Mouse (Mus musculus) NIH3T3 (cell line): Measurements from ENCODE around the gene Mical2.

Source experiments
- DNase-seq: peaks from one replicate; pipeline ENCODE4 v3.0.0-alpha.2; 2012; ENCODE audit warnings: low read depth

The Mical2 gene

GRCm38 (mm10) chr7:112318306-112318705, 92.7 kb downstream of the Mical2 start:
- no peak for DNase-seq

GRCm38 (mm10) chr7:112319419-112319818, 93.8 kb downstream of the Mical2 start:
- DNase-seq: peak; percentile 64

GRCm38 (mm10) chr7:112320052-112320730, 94.5 kb downstream of the Mical2 start:
- DNase-seq: no peak

GRCm38 (mm10) chr7:112321798-112322794, 96.4 kb downstream of the Mical2 start:
- DNase-seq: no peak

GRCm38 (mm10) chr7:112324577-112324976, 98.9 kb downstream of the Mical2 start:
- DNase-seq: no peak

GRCm38 (mm10) chr7:112326852-112327251, 101.2 kb downstream of the Mical2 start:
- no peak for DNase-seq

GRCm38 (mm10) chr7:112328969-112329368, 103.3 kb downstream of the Mical2 start:
- DNase-seq: peak; percentile 76

GRCm38 (mm10) chr7:112329496-112329895, 103.8 kb downstream of the Mical2 start:
- peak; percentile 25 for DNase-seq

GRCm38 (mm10) chr7:112330935-112331334, 105.3 kb downstream of the Mical2 start:
- DNase-seq: no peak

- no peak for DNase-seq
Measured at GRCm38 (mm10) chr7:112331804-112332203, 106.1 kb downstream of the Mical2 start.

GRCm38 (mm10) chr7:112332426-112332825, 106.8 kb downstream of the Mical2 start:
- peak; percentile 70 for DNase-seq

- DNase-seq: no peak
Measured at GRCm38 (mm10) chr7:112333404-112333803, 107.7 kb downstream of the Mical2 start.

- DNase-seq: peak; percentile 47
Measured at GRCm38 (mm10) chr7:112336213-112336631, 110.6 kb downstream of the Mical2 start.

GRCm38 (mm10) chr7:112336769-112337168, 111.1 kb downstream of the Mical2 start:
- DNase-seq: peak; percentile 77

- no peak for DNase-seq
Measured at GRCm38 (mm10) chr7:112337736-112338135, 112.1 kb downstream of the Mical2 start.

- peak; percentile 36 for DNase-seq
Measured at GRCm38 (mm10) chr7:112341052-112341451, 115.4 kb downstream of the Mical2 start.

GRCm38 (mm10) chr7:112345687-112346086, 120.0 kb downstream of the Mical2 start:
- DNase-seq: no peak

GRCm38 (mm10) chr7:112351541-112351940, 125.9 kb downstream of the Mical2 start:
- DNase-seq: peak; percentile 67

- no peak for DNase-seq
Measured at GRCm38 (mm10) chr7:112352005-112352404, 126.3 kb downstream of the Mical2 start.

GRCm38 (mm10) chr7:112353011-112353410, 127.4 kb downstream of the Mical2 start:
- DNase-seq: peak; percentile 59

- DNase-seq: no peak
Measured at GRCm38 (mm10) chr7:112353939-112354338, 128.3 kb downstream of the Mical2 start.

GRCm38 (mm10) chr7:112354503-112354951, 128.9 kb downstream of the Mical2 start:
- DNase-seq: no peak

GRCm38 (mm10) chr7:112359594-112359993, 133.9 kb downstream of the Mical2 start:
- DNase-seq: no peak
